Mouse (Mus musculus) left cerebral cortex, postnatal 14 days (tissue): Measurements from ENCODE around the gene Hoxa6. TPM values are rescaled to one million over a fixed set of nuclear protein-coding genes. Genes with fewer than 3 reads are reported as not detected.

Experiments
- DNase-seq, 2 experiments: peaks; one replicate each; pipeline ENCODE4 v3.0.0; 2021 to 2022; ENCODE audit warnings: low spot score in 2 of 2, mixed read lengths in 1 of 2
- intact Hi-C: fragments of 180-260 bp; cut with DNase I; formaldehyde crosslinking; loops from one replicate; pipeline ENCODE4 v1.15.1; 2025
- total RNA-seq, 2 experiments: library from RNA; stranded (reverse); gene quantifications; 2 replicates each; pipeline ENCODE4 v1.2.3; 2021

Gene Hoxa6
- total RNA-seq, 2 experiments from 2014 or later, result not detected

GRCm38 (mm10) chr6:52242801-52243332 is 34.3 kb upstream of the Hoxa6 start:
- DNase-seq, result no peak
- intact Hi-C loops, result no loop called here

- no peak for DNase-seq
- intact Hi-C loops, result no loop called here
Measured at GRCm38 (mm10) chr6:52241001-52241621, 32.6 kb upstream of the Hoxa6 start.

- intact Hi-C loops, result no loop called here
- peak; percentile 37 to 48 for DNase-seq
Measured at GRCm38 (mm10) chr6:52240389-52241000, 32.0 kb upstream of the Hoxa6 start, which contains the start of gene Hoxa10. Hoxa10 (minus strand) TSS chr6:52240854.

- DNase-seq, result no peak
- intact Hi-C loops, result no loop called here
Measured at GRCm38 (mm10) chr6:52239625-52240388, 31.3 kb upstream of the Hoxa6 start.

- no peak for DNase-seq
- intact Hi-C loops, result no loop called here
Measured at GRCm38 (mm10) chr6:52238976-52239375, 30.5 kb upstream of the Hoxa6 start.

GRCm38 (mm10) chr6:52238155-52238545 is 29.6 kb upstream of the Hoxa6 start:
- DNase-seq, result no peak
- intact Hi-C loops, result no loop called here

GRCm38 (mm10) chr6:52237346-52238154 is 29.0 kb upstream of the Hoxa6 start:
- DNase-seq, result no peak
- intact Hi-C loops, result no loop called here

GRCm38 (mm10) chr6:52236806-52237205 is 28.3 kb upstream of the Hoxa6 start:
- intact Hi-C loops, result no loop called here

GRCm38 (mm10) chr6:52235866-52236265 is 27.3 kb upstream of the Hoxa6 start:
- no peak for DNase-seq
- intact Hi-C loops, result no loop called here

More at GRCm38 (mm10) chr6:52236806-52237205, 28.3 kb upstream of the Hoxa6 start:
- no peak for DNase-seq

- intact Hi-C loops, result no loop called here
- DNase-seq, result no peak
Measured at GRCm38 (mm10) chr6:52235267-52235666, 26.7 kb upstream of the Hoxa6 start.

- no peak for DNase-seq
- intact Hi-C loops, result loop anchor here (5.0 kb wide), 1 partner anchor 1052 kb away; no protein-coding TSS in a partner anchor
Measured at GRCm38 (mm10) chr6:52234428-52235140, 26.1 kb upstream of the Hoxa6 start.

- intact Hi-C loops, result loop anchor here (5.0 kb wide), 1 partner anchor 1051 kb away; no protein-coding TSS in a partner anchor
- no peak for DNase-seq
Measured at GRCm38 (mm10) chr6:52233546-52234427, 25.3 kb upstream of the Hoxa6 start.

- DNase-seq, result no peak
- intact Hi-C loops, result loop anchor here (5.0 kb wide), 1 partner anchor 1051 kb away; no protein-coding TSS in a partner anchor
Measured at GRCm38 (mm10) chr6:52232984-52233545, 24.5 kb upstream of the Hoxa6 start.

GRCm38 (mm10) chr6:52232568-52232965 is 24.0 kb upstream of the Hoxa6 start:
- DNase-seq, result no peak
- intact Hi-C loops, result loop anchor here (5.0 kb wide), 1 partner anchor 1050 kb away; no protein-coding TSS in a partner anchor

GRCm38 (mm10) chr6:52231885-52232567 is 23.5 kb upstream of the Hoxa6 start:
- no peak for DNase-seq
- intact Hi-C loops, result loop anchor here (5.0 kb wide), 1 partner anchor 1050 kb away; no protein-coding TSS in a partner anchor

- intact Hi-C loops, result loop anchor here (5.0 kb wide), 1 partner anchor 1048 kb away; no protein-coding TSS in a partner anchor
- no peak for DNase-seq
Measured at GRCm38 (mm10) chr6:52230516-52231165, 22.1 kb upstream of the Hoxa6 start, which contains the start of gene Hoxa9. Hoxa9 (minus strand) TSS chr6:52231089.
